Mouse (Mus musculus): ENCODE measurements at regions not wholly inside any gene's neighbourhood (a gene's known extent, or its start where the extent isn't known, plus 50 kb on each side); places are given as distances from the start of the nearest gene placed in this dataset.

- Histone ChIP-seq H3K36me3 (ENCODE audit: control insufficient read depth, insufficient read depth, low read length) (no peaks in the 10 kb centered on the region), H3K4me1 (replicated peaks; ENCODE audit: control insufficient read depth, insufficient read depth, low read length) (no peaks in the 10 kb centered on the region), H3K27ac (ENCODE audit: low read depth, low read length) (no peak overlapping the region), H3K4me3 (ENCODE audit: low read depth, low read length) (no peak overlapping the region), H3K9me3 (ENCODE audit: control insufficient read depth, low read length) (no peaks in the 10 kb centered on the region), H3K9ac (ENCODE audit: low read depth, low read length) (no peak overlapping the region), H3K4me2 (replicated peaks; ENCODE audit: low read depth, low read length) (no peak overlapping the region), H3K27me3 (ENCODE audit: control insufficient read depth, insufficient read depth, low read length) (no peaks in the 10 kb centered on the region)
- WGBS, result 68% methylated on average over 5 of the region's 5 CpGs
- DNase-seq (ENCODE audit: low spot score) (no peak), ATAC-seq (ENCODE audit: low FRiP score) (no peak)
These were observed 208.6 kb upstream of the Amigo2 start for GRCm38 (mm10) chr15:97455672-97456071.

- Histone ChIP-seq H3K36me3 (ENCODE audit: control insufficient read depth, insufficient read depth, low read length) (no peaks in the 10 kb centered on the region), H3K27ac (ENCODE audit: low read depth, low read length) (no peak overlapping the region), H3K4me3 (ENCODE audit: low read depth, low read length) (no peak overlapping the region), H3K4me1 (replicated peaks; ENCODE audit: control insufficient read depth, insufficient read depth, low read length) (no peaks in the 10 kb centered on the region), H3K27me3 (ENCODE audit: control insufficient read depth, insufficient read depth, low read length) (no peaks in the 10 kb centered on the region), H3K9ac (ENCODE audit: low read depth, low read length) (no peak overlapping the region), H3K4me2 (replicated peaks; ENCODE audit: low read depth, low read length) (no peak overlapping the region), H3K9me3 (ENCODE audit: control insufficient read depth, low read length) (no peaks in the 10 kb centered on the region)
- ATAC-seq (ENCODE audit: low FRiP score) (no peak), DNase-seq (ENCODE audit: low spot score) (no peak)
- 75% methylated on average over 3 of the region's 3 CpGs for WGBS
These were observed 202.6 kb upstream of the Amigo2 start for GRCm38 (mm10) chr15:97449724-97450123.

DNA sequence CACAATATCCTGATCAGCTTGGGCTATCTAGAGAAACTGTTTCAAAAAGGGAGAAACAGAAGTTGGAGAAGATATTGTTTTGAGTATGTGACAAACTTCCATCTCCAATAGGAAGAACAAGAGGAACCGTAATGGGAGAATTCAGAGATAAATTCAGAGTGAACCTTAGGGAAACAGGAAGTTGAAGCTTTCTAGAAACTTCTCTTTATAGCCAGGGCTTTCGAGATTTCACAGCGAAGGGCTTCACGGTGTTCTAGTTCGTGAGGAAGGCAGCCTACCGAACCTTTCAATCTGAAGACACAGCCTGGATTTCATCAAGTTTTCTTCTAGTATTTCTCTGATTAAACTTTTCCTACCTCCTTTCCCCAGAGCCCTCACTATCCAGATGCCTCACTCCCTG is 201.9 kb upstream of the Amigo2 start:
- no peak overlapping the region for H3K4me2 ChIP-seq (replicated peaks; ENCODE audit: low read depth, low read length)
- WGBS, result 90% methylated on average over 6 of the region's 6 CpGs
- H3K27me3 ChIP-seq (ENCODE audit: control insufficient read depth, insufficient read depth, low read length), result no peaks in the 10 kb centered on the region
- H3K9me3 ChIP-seq (ENCODE audit: control insufficient read depth, low read length), result no peaks in the 10 kb centered on the region
- H3K27ac ChIP-seq (ENCODE audit: low read depth, low read length), result no peak overlapping the region
- DNase-seq (ENCODE audit: low spot score) (no peak), ATAC-seq (ENCODE audit: low FRiP score) (no peak)
- H3K4me1 ChIP-seq (replicated peaks; ENCODE audit: control insufficient read depth, insufficient read depth, low read length), result no peaks in the 10 kb centered on the region
- no peaks in the 10 kb centered on the region for H3K36me3 ChIP-seq (ENCODE audit: control insufficient read depth, insufficient read depth, low read length)
- no peak overlapping the region for H3K4me3 ChIP-seq (ENCODE audit: low read depth, low read length)
- no peak overlapping the region for H3K9ac ChIP-seq (ENCODE audit: low read depth, low read length)

DNA sequence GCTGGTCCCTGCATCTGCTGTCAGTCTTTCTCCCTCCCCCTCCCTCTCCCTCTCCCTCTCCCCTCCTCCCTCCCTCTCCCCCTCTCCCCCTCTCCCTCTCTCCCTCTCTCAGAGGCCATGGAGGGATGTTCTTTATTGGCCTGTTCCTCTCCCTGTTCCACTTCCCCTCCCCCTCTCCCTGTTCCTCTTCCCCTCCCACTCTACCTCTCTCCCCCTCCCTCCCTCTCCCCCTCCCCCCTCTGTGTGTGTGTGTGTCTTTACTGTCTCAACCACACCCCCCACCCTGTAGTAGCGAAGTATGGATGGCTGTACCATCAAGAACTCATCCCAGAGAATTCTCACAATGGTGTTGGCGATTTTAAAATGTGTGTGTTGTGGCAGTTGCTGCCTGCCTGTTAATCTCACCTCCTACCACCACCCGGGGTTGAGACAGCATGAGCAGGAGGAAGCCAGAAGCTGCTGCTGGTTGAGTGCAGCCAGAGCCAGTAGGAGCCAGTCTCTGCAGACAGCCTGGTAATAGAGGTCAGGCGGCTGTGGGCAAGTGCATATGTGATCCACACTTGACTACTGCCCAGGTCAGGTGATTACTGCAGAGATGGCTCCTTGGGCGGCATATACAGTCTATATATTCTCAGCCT is 201.3 kb upstream of the Amigo2 start:
- Histone ChIP-seq H3K9me3 (ENCODE audit: control insufficient read depth, low read length) (no peaks in the 10 kb centered on the region), H3K4me3 (ENCODE audit: low read depth, low read length) (no peak overlapping the region), H3K27me3 (ENCODE audit: control insufficient read depth, insufficient read depth, low read length) (no peaks in the 10 kb centered on the region), H3K9ac (ENCODE audit: low read depth, low read length) (no peak overlapping the region), H3K4me1 (replicated peaks; ENCODE audit: control insufficient read depth, insufficient read depth, low read length) (no peaks in the 10 kb centered on the region), H3K36me3 (ENCODE audit: control insufficient read depth, insufficient read depth, low read length) (no peaks in the 10 kb centered on the region), H3K27ac (ENCODE audit: low read depth, low read length) (no peak overlapping the region), H3K4me2 (replicated peaks; ENCODE audit: low read depth, low read length) (no peak overlapping the region)
- no peak for ATAC-seq (ENCODE audit: low FRiP score)
- no peak for DNase-seq (ENCODE audit: low spot score)
- WGBS, result 76% methylated on average over 5 of the region's 5 CpGs

GRCm38 (mm10) chr15:97446181-97446580 is 199.1 kb upstream of the Amigo2 start:
- no peak overlapping the region for H3K27ac ChIP-seq (ENCODE audit: low read depth, low read length)
- no peak overlapping the region for H3K9ac ChIP-seq (ENCODE audit: low read depth, low read length)
- H3K9me3 ChIP-seq (ENCODE audit: control insufficient read depth, low read length), result no peaks in the 10 kb centered on the region
- ATAC-seq (ENCODE audit: low FRiP score) (no peak), DNase-seq (ENCODE audit: low spot score) (no peak)
- H3K4me1 ChIP-seq (replicated peaks; ENCODE audit: control insufficient read depth, insufficient read depth, low read length), result no peaks in the 10 kb centered on the region
- H3K36me3 ChIP-seq (ENCODE audit: control insufficient read depth, insufficient read depth, low read length), result no peaks in the 10 kb centered on the region
- 67% methylated on average over 9 of the region's 9 CpGs for WGBS
- H3K4me2 ChIP-seq (replicated peaks; ENCODE audit: low read depth, low read length), result no peak overlapping the region
- no peak overlapping the region for H3K4me3 ChIP-seq (ENCODE audit: low read depth, low read length)
- no peaks in the 10 kb centered on the region for H3K27me3 ChIP-seq (ENCODE audit: control insufficient read depth, insufficient read depth, low read length)

DNA sequence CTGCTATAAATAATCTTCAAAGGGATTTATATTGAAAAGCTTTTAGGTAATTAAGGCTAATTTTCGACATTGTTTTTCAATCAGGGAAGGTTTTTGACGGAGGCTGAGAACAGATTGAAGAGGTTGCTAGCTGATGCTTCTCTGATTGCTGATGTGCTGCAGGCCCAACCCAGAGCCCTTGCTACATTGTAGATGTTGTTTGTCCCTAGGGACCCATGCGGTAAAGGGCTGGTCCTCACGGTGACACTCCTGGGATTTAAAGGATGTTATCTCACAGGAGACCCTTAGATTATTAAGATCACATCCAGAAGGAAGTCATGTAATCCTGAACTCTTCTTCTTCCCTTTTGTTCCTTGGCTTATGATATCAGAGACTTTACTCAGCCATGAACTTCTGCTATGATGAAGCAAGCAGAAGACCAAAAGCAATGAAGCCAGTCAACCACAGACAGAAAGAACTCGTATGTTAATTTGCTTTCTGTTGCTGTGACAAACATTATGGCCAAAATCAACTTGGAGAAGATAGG is 191.2 kb upstream of the Amigo2 start:
- DNase-seq (ENCODE audit: low spot score) (no peak), ATAC-seq (ENCODE audit: low FRiP score) (no peak)
- H3K27ac ChIP-seq (ENCODE audit: low read depth, low read length), result no peak overlapping the region
- H3K4me3 ChIP-seq (ENCODE audit: low read depth, low read length), result no peak overlapping the region
- no peaks in the 10 kb centered on the region for H3K27me3 ChIP-seq (ENCODE audit: control insufficient read depth, insufficient read depth, low read length)
- 92% methylated on average over 5 of the region's 5 CpGs for WGBS
- no peaks in the 10 kb centered on the region for H3K4me1 ChIP-seq (replicated peaks; ENCODE audit: control insufficient read depth, insufficient read depth, low read length)
- no peak overlapping the region for H3K9ac ChIP-seq (ENCODE audit: low read depth, low read length)
- no peaks in the 10 kb centered on the region for H3K9me3 ChIP-seq (ENCODE audit: control insufficient read depth, low read length)
- H3K36me3 ChIP-seq (ENCODE audit: control insufficient read depth, insufficient read depth, low read length), result no peaks in the 10 kb centered on the region
- H3K4me2 ChIP-seq (replicated peaks; ENCODE audit: low read depth, low read length), result no peak overlapping the region
